Comparison of ENCODE assay signal across 8 mouse cellular contexts in genomic region chr11:98750351-98751201, GRCm38 (mm10). TPM values are rescaled to one million over a fixed set of nuclear protein-coding genes. Genes with fewer than 3 reads are reported as not detected.
DNase-seq lines count a peak whose midpoint lies in the region; ATAC-seq lines count a peak whose summit lies in the region.

No protein-coding gene starts in this region.

- H3K4me2 ChIP-seq in limb, embryonic 12.5 days: peak overlapping the region; percentile 32
- peak overlapping the region; percentile 85 for H3K4me2 ChIP-seq in midbrain, embryonic 13.5 days (replicated peaks)

- H3K4me3 ChIP-seq in limb, embryonic 12.5 days (replicated peaks): no peak overlapping the region
- peak overlapping the region; percentile 30; the same call in 1 of the 2 replicates for H3K4me3 ChIP-seq in midbrain, embryonic 13.5 days (replicated peaks)

- no peaks in the 10 kb centered on the region for H3K9me3 ChIP-seq in limb, embryonic 12.5 days
- no peaks in the 10 kb centered on the region for H3K9me3 ChIP-seq in midbrain, embryonic 13.5 days

- no peaks in the 10 kb centered on the region for H3K27me3 ChIP-seq in limb, embryonic 12.5 days
- H3K27me3 ChIP-seq in midbrain, embryonic 13.5 days: no peaks in the 10 kb centered on the region

- DNase-seq in left cerebral cortex, adult 18-20 months (ENCODE audit: low spot score in 2 of 2): peak; percentile 77 to 79
- DNase-seq in left cerebral cortex, adult 11 months (ENCODE audit: low spot score): no peak
- peak; percentile 79 to 81 for DNase-seq in heart, adult 18-20 months
- DNase-seq in kidney, adult 18-20 months: peak; percentile 85
- DNase-seq in thymus, postnatal 25 days: no peak

- 0 out of 2 replicates have a peak overlapping the region, but pooled peaks have one; percentile 40 for H3K9ac ChIP-seq in limb, embryonic 12.5 days (replicated peaks)
- H3K9ac ChIP-seq in midbrain, embryonic 13.5 days (replicated peaks): peak overlapping the region; percentile 60

- 48% methylated on average over 17 of the region's 17 CpGs for WGBS in limb, embryonic 12.5 days
- 19% methylated on average over 17 of the region's 17 CpGs for WGBS in midbrain, embryonic 13.5 days

- H3K27ac ChIP-seq in limb, embryonic 12.5 days: peak overlapping the region; percentile 80
- peak overlapping the region; percentile 98 for H3K27ac ChIP-seq in midbrain, embryonic 13.5 days

- peaks cover 19% of the 10 kb centered on the region; the same call in 1 of the 2 replicates for H3K36me3 ChIP-seq in limb, embryonic 12.5 days
- H3K36me3 ChIP-seq in midbrain, embryonic 13.5 days: peaks cover 17% of the 10 kb centered on the region

- peaks cover 82% of the 10 kb centered on the region for H3K4me1 ChIP-seq in limb, embryonic 12.5 days (replicated peaks)
- H3K4me1 ChIP-seq in midbrain, embryonic 13.5 days (replicated peaks): peaks cover 96% of the 10 kb centered on the region

- ATAC-seq in common myeloid progenitor, adult 5-6 weeks (replicated peaks; ENCODE audit: low read depth, poor library complexity, severe bottlenecking): peak; percentile 29; the same call in 1 of the 2 replicates
- no peak for ATAC-seq in limb, embryonic 12.5 days (ENCODE audit: insufficient number of reproducible peaks, insufficient read depth, low FRiP score, low TSS enrichment, low read depth)
- peak; percentile 59 for ATAC-seq in midbrain, embryonic 13.5 days

RNA-seq across cellular contexts. Expression of gene Thra, which starts 10.1 kb away (rescaled TPM):
- total RNA-seq in left cerebral cortex, adult 18-20 months (2021): 100 to 1,000 TPM; 708 to 832 TPM
- 23.6 and 33.2 TPM in 2 replicates for total RNA-seq in common myeloid progenitor, adult 5-6 weeks (2017)
- total RNA-seq in heart, adult 18-20 months (2021): 100 to 1,000 TPM in 1 of 2 experiments, 10 to 100 TPM in 1; 99.7 to 103 TPM
- 22.3 and 24.9 TPM in 2 replicates for polyA plus RNA-seq in limb, embryonic 12.5 days (2016; fragmentation: Nextera tagmentation; extraction: Ambion mirVana)
- polyA plus RNA-seq in midbrain, embryonic 13.5 days (2015; fragmentation: Nextera tagmentation; extraction: Ambion mirVana): 99.6 and 106 TPM in 2 replicates

RNA-seq across cellular contexts. Expression of gene Med24, which starts 21.3 kb away (rescaled TPM):
- 100 to 1,000 TPM; 108 to 127 TPM for total RNA-seq in left cerebral cortex, adult 18-20 months (2021)
- 39.5 and 43.7 TPM in 2 replicates for total RNA-seq in common myeloid progenitor, adult 5-6 weeks (2017)
- 10 to 100 TPM; 42.0 to 44.2 TPM for total RNA-seq in heart, adult 18-20 months (2021)
- 74.4 and 79.3 TPM in 2 replicates for polyA plus RNA-seq in limb, embryonic 12.5 days (2016; fragmentation: Nextera tagmentation; extraction: Ambion mirVana)
- 83.5 and 90.3 TPM in 2 replicates for polyA plus RNA-seq in midbrain, embryonic 13.5 days (2015; fragmentation: Nextera tagmentation; extraction: Ambion mirVana)

RNA-seq across cellular contexts. Expression of gene Nr1d1, which starts 24.6 kb away (rescaled TPM):
- 100 to 1,000 TPM in 1 of 2 experiments, 10 to 100 TPM in 1; 87.2 to 122 TPM for total RNA-seq in left cerebral cortex, adult 18-20 months (2021)
- total RNA-seq in common myeloid progenitor, adult 5-6 weeks (2017): 0.58 and 1.6 TPM in 2 replicates
- 10 to 100 TPM; 54.2 to 67.6 TPM for total RNA-seq in heart, adult 18-20 months (2021)
- 0.79 and 1.0 TPM in 2 replicates for polyA plus RNA-seq in limb, embryonic 12.5 days (2016; fragmentation: Nextera tagmentation; extraction: Ambion mirVana)
- 1.2 and 1.9 TPM in 2 replicates for polyA plus RNA-seq in midbrain, embryonic 13.5 days (2015; fragmentation: Nextera tagmentation; extraction: Ambion mirVana)

RNA-seq across cellular contexts. Expression of gene Msl1, which starts 44.7 kb away (rescaled TPM):
- 100 to 1,000 TPM; 182 to 185 TPM for total RNA-seq in left cerebral cortex, adult 18-20 months (2021)
- total RNA-seq in common myeloid progenitor, adult 5-6 weeks (2017): 72.8 and 88.2 TPM in 2 replicates
- total RNA-seq in heart, adult 18-20 months (2021): 10 to 100 TPM; 71.7 to 73.3 TPM
- polyA plus RNA-seq in limb, embryonic 12.5 days (2016; fragmentation: Nextera tagmentation; extraction: Ambion mirVana): 32.7 and 35.3 TPM in 2 replicates
- polyA plus RNA-seq in midbrain, embryonic 13.5 days (2015; fragmentation: Nextera tagmentation; extraction: Ambion mirVana): 34.2 and 34.5 TPM in 2 replicates

RNA-seq across cellular contexts. Expression of gene Csf3, which starts 49.5 kb away (rescaled TPM):
- total RNA-seq in left cerebral cortex, adult 18-20 months (2021): not detected
- not detected in 2 replicates for total RNA-seq in common myeloid progenitor, adult 5-6 weeks (2017)
- total RNA-seq in heart, adult 18-20 months (2021): not detected
- polyA plus RNA-seq in limb, embryonic 12.5 days (2016; fragmentation: Nextera tagmentation; extraction: Ambion mirVana): not detected in 2 replicates
- not detected in 2 replicates for polyA plus RNA-seq in midbrain, embryonic 13.5 days (2015; fragmentation: Nextera tagmentation; extraction: Ambion mirVana)

Comparison
In these comparisons a context has a peak if more than half of its experiments do, and no peak if none do; other contexts are left out.
1. DNase-seq: peak in left cerebral cortex, adult 18-20 months (2 of 2), heart, adult 18-20 months (2 of 2) and kidney, adult 18-20 months (single experiment); none in left cerebral cortex, adult 11 months (single experiment) and thymus, postnatal 25 days (single experiment).
2. RNA of gene Thra, which starts 10.1 kb away (total RNA-seq): 708 to 832 TPM in left cerebral cortex, adult 18-20 months; 99.7 to 103 TPM in heart, adult 18-20 months and 23.6 to 33.2 TPM in common myeloid progenitor, adult 5-6 weeks; every median in the first group is over 4 times any median in the second.
3. RNA of gene Nr1d1, which starts 24.6 kb away (total RNA-seq): 87.2 to 122 TPM in left cerebral cortex, adult 18-20 months and 54.2 to 67.6 TPM in heart, adult 18-20 months; 0.58 to 1.6 TPM in common myeloid progenitor, adult 5-6 weeks; every median in the first group is over 10 times any median in the second.